Mouse (Mus musculus) liver, adult 2 months (tissue): Measurements from ENCODE around the gene Themis. TPM values are rescaled to one million over a fixed set of nuclear protein-coding genes. Genes with fewer than 3 reads are reported as not detected.

Experiments used
- DNase-seq: peaks from one replicate; pipeline ENCODE4 v3.0.0-alpha.2; 2011; ENCODE audit warnings: low read depth, low spot score; ENCODE audit errors: extremely low read depth
- H3K27ac ChIP-seq: fragments of 200-500 bp; replicated peaks from 2 replicates; pipeline ENCODE4 v1.5.1; 2012; ENCODE audit warnings: low read depth, mild to moderate bottlenecking, control low read depth, inconsistent platforms, low read length; ENCODE audit not compliant: insufficient read depth
- H3K27me3 ChIP-seq: fragments of 200-500 bp; 2 replicates; pipeline ENCODE4 v1.6.1; 2012; ENCODE audit warnings: mild to moderate bottlenecking, moderate library complexity, low read length, inconsistent platforms; ENCODE audit not compliant: control insufficient read depth, insufficient read depth
- H3K36me3 ChIP-seq: fragments of 200-500 bp; 2 replicates; pipeline ENCODE4 v1.6.1; 2012; ENCODE audit warnings: low read length, inconsistent platforms; ENCODE audit not compliant: control insufficient read depth, insufficient read depth
- H3K4me1 ChIP-seq: fragments of 200-500 bp; 2 replicates; pipeline ENCODE4 v1.6.1; 2011; ENCODE audit warnings: low read length; ENCODE audit not compliant: control insufficient read depth, insufficient read depth
- H3K4me3 ChIP-seq: fragments of 200-500 bp; 2 replicates; pipeline ENCODE4 v1.5.1; 2011; ENCODE audit warnings: low read depth, mild to moderate bottlenecking, control low read depth, low read length, moderate library complexity; ENCODE audit not compliant: insufficient read depth
- H3K79me2 ChIP-seq: fragments of 200-500 bp; 2 replicates; pipeline ENCODE4 v1.6.1; 2012; ENCODE audit warnings: inconsistent platforms, mild to moderate bottlenecking, low read length, moderate library complexity; ENCODE audit not compliant: control insufficient read depth, insufficient read depth
- H3K9ac ChIP-seq: fragments of 200-500 bp; 2 replicates; pipeline ENCODE4 v1.6.1; 2012; ENCODE audit warnings: low read depth, mild to moderate bottlenecking, control low read depth, inconsistent platforms, low read length
- CTCF ChIP-seq: fragments of 200-500 bp; IDR thresholded peaks from 2 replicates; pipeline ENCODE4 v1.5.1; 2011; ENCODE audit warnings: low read depth, low read length, control low read depth
- POLR2A ChIP-seq: fragments of 200-500 bp; IDR thresholded peaks from 2 replicates; pipeline ENCODE4 v1.6.1; 2011; ENCODE audit warnings: low read length, control low read depth; ENCODE audit not compliant: insufficient read depth; ENCODE audit errors: extremely low read depth
- WGBS: fragments of 180-500 bp; shearing (Covaris S2); methylation state at CpG from one replicate; pipeline ENCODE4 v1.1.7; 2018; 5-methylcytosine and 5-hydroxymethylcytosine counted together
- polyA plus RNA-seq: library from polyadenylated mRNA; depleted of rRNA; stranded (reverse); fragments of >200 nt; gene quantifications from 2 replicates; pipeline ENCODE4 v1.2.3, GENCODE M21; 2012
- total RNA-seq: library from RNA; depleted of rRNA; stranded (reverse); fragments of >200 nt; gene quantifications from 2 replicates; pipeline ENCODE4 v1.2.3, GENCODE M21; 2014

Themis gene
- total and polyA plus RNA-seq, 2 experiments = 0.46 TPM; not detected in 1

DNA sequence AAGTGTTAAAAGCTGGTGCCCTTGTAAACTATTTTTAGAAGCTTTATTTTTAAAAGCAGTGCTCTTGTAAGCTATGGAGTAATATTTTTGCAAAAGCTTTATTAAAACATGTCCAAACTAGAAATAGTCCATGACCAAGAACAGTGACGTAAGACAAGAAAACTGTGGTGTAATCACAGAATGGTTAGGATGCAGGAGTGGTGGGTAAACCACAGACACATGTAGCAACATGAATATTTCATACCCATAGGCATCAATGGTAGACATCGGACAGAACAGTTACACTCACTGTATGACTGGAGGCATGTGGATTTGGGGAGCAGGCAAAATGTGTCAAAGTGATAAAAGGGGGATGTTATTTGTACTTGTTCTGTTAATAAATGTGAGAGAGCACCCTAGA lies 222.7 kb downstream of the Themis start:
- 86% methylated on average over 2 of the region's 2 CpGs for WGBS
- DNase-seq = no peak
- no peak overlapping the region for H3K27ac ChIP-seq
- no peak overlapping the region for H3K4me3 ChIP-seq
- no peaks in the 10 kb centered on the region for H3K36me3 ChIP-seq
- H3K27me3 ChIP-seq = no peaks in the 10 kb centered on the region
- H3K9ac ChIP-seq = no peak overlapping the region
- no peak for TF ChIP-seq CTCF
- no peak for TF ChIP-seq POLR2A
- H3K79me2 ChIP-seq = no peaks in the 10 kb centered on the region
- no peaks in the 10 kb centered on the region for H3K4me1 ChIP-seq

DNA sequence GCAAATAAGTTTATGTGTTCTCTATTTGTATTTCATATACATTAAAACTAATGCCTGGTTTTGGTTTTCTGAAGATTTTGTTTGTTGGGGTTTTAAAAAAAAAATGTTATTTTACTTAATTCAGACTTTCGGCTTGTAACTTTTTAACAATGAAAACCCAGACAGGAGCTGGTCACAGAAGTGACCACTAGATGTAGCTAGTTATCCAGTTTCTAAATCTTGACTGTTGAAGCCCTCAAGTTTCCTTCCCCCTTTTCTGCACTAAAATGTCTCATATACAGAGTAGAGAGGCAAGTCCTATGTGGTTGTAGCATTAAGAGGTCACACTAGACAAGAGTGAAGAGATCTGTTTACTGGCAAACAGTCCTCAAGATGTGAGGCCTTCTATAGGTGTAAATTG lies 230.2 kb downstream of the Themis start:
- H3K79me2 ChIP-seq = no peaks in the 10 kb centered on the region
- H3K4me3 ChIP-seq = no peak overlapping the region
- DNase-seq = no peak
- TF ChIP-seq CTCF = no peak
- TF ChIP-seq POLR2A = no peak
- no peak overlapping the region for H3K9ac ChIP-seq
- WGBS = 69% methylated on average over 1 of the region's 1 CpGs
- H3K27ac ChIP-seq = no peak overlapping the region
- H3K4me1 ChIP-seq = no peaks in the 10 kb centered on the region
- H3K27me3 ChIP-seq = no peaks in the 10 kb centered on the region
- H3K36me3 ChIP-seq = no peaks in the 10 kb centered on the region
